Mouse (Mus musculus): ENCODE measurements around the gene Tmem238.

Tmem238 gene

DNA sequence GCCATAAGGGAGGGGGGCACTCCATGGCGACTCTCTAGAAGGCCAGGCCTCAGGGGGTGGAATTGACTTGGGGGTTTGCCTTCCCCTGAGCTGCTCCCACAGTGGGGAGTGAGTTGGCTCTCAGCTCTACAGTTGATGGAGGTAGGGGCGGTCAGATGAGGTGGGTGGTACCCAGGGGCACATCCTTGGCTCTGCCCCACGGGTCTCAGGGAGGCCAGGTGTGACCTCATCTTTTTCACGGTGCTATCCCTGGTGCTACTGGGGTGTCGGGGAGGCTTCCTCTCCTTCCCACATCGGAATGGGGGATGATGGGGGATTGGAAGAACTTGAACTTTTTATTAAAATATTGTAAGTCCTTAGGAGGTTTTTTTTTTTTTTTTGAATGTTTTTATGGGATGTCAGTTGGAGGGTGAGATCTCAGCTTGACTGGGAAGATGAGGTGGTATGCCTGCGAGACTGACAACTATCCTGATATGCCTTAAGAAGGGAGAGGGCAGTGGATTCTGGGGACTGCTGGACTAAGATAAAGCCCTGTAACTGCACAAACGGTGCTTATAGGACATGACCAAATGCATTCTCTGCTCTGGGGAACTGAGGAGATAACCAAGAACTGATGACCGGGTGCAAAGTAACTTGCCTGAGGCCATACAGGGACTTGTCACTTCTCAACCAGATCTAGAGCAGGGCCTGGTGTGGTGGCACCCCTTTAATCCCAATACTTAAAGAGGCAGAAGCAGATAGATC, 42.1 kb downstream of the Tmem238 start:
- no peak for DNase-seq (ENCODE audit: low read depth, low spot score)

DNA sequence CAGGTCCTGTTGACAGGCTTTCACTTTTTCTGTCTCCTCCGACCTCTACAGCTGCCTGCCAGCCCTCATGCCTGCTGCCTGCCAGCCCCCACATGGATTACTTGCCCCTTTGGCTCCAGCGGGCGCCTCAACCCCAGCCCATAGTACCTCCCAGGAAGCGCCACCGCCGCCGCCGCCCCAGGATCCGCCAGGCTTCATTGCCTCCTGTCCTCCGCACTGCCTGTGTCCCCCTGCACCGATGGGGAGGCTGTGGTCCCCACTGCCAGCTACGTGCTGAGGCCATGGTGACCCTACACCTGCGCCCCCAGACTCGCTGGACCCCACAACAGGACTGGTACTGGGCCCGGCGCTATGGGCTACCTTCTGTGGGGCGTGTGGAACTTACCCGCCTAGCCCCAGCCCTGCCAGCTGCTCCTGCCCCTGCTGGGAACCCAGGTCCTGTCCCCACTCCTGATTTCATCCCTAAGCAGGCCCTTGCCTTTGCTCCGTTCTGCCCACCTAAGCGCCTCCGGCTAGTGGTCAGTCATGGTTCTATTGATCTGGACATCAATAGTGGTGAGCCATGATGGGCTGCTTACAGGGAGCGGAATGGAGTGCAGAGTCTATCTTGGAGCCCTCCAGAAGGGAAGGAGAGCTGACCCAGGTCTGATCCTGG, 43.0 kb downstream of the Tmem238 start:
- DNase-seq (ENCODE audit: low read depth, low spot score) = no peak

GRCm38 (mm10) chr7:4744886-4745285, 44.6 kb downstream of the Tmem238 start:
- DNase-seq (ENCODE audit: low read depth, low spot score) = no peak

GRCm38 (mm10) chr7:4743354-4743753, 46.1 kb downstream of the Tmem238 start:
- DNase-seq (ENCODE audit: low read depth, low spot score) = no peak

DNA sequence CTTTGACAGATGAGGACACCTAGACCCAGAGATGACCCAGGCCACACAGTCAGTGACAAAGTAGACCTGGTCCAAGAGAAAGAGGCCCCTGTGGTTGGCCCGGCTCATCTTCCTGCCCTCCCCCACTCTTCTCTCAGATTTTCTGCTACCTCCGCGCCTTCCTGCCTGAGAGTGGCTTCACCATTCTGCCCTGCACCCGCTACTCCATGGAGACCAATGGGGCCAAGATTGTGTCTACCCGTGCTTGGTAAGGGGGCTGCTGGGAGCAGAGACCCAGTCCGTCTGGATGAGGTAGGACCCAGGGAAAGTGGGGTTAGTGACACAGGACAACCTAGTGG, 47.0 kb downstream of the Tmem238 start:
- DNase-seq (ENCODE audit: low read depth, low spot score) = no peak

DNA sequence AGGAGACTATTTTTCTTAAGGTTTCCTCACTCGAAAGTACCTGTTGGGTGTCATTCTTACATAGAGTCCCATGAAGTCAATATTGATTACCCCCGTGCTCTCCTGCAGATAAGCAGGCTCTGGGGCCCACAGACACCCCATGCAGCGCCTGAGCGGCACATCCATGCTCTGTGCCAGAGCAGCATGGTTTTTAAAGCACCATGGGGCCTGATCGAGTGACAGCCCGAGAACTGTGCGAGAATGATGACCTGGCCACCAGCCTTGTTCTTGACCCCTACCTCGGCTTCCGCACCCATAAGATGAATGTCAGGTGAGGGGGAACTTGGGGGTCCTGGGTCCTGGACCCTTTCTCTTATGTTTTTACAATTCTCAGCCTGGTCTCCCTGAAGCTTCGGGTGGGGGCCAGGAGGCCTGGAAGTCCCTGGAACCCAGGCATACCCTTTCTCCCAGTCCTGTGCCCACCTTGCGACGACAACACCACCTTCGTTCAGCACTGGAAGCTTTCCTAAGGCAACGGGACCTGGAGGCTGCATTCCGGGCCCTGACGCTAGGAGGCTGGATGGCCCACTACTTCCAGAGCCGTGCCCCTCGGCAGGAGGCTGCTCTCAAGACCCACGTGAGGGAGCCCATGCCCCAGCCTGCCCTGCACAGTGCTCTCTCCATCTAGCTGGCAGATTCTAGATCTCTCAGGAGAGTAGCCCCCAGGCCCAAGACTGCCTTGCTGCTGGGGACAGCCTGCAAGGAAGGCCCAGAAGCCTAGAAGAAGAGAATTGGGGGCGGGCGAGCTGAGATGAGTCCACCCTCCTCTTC, 47.6 kb downstream of the Tmem238 start:
- DNase-seq (ENCODE audit: low read depth, low spot score) = no peak

DNA sequence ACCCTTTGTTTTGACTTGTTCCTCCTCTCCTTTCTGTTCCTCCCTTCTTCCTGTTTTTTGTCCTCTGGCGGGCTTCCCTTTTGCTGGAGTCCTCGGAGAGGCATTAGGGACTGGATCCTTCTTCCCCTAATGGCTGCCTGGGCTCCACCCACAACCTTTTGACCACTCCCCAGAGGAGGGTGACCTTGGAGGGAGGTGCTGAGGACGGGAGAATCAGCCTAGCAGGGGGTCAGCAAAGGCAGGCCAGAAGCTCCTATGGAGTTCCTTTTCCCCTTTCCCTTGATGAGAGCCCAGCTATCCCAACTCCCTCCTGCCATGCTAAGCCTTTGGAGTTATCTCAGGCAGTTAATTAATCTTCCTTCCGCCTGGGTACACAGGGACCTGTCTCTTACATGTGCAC, 48.3 kb downstream of the Tmem238 start:
- DNase-seq (ENCODE audit: low read depth, low spot score) = peak; percentile 51

DNA sequence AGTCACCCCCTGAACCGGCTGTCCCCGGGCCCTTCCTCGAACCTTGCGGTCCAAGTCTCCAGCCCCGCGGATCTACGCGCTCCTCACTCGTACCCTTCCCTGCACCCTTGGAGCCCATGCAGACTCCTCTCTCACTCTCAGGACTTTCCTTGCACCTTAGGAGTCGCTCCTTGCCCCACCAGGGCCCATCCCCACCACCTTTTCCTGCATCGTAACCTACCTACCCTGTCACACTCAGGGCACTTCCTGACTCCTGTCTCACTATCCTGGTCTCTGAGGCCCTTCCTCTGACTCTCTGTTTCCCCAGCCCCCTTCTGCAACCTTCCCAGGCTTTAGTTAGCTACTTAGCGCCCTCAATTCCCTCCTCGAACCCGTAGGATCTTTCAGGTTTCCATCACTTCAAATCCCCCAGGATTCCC, 49.1 kb downstream of the Tmem238 start:
- no peak for DNase-seq (ENCODE audit: low read depth, low spot score)

- DNase-seq (ENCODE audit: low read depth, low spot score) = peak; percentile 100
Measured at GRCm38 (mm10) chr7:4739544-4740275, 49.7 kb downstream of the Tmem238 start, which contains the start of gene Kmt5c. Gene Kmt5c, plus strand, starts transcription at chr7:4740115.

DNA sequence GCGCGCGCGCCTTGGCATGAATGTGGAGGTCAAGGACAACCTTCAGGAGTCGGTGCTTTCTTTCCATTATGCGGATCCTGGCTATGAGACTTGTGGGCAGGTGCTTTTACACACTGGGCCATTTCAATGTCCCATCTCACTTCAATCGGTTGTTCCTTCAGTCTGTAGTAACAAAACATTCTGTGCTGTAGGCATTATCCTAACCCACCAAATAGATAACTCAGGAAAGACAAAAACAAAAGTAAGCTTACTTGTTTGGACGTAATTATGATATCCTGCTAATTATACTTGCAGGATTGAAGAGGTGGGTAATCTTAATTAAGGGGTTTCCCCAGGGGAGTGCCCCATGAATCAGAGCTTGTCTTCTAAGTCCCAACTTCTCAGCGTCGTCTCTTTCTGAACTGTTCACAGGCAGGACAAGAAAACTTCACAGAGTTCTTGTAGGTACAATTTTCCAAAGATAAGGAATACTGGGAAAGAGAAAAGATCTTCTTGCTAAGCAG, 50.4 kb downstream of the Tmem238 start:
- DNase-seq (ENCODE audit: low read depth, low spot score) = no peak

Measured in skeletal muscle tissue, adult 2 months (tissue).